Mouse (Mus musculus) kidney, postnatal 0 days (tissue): ENCODE results near the gene Spata31d1d. TPM values are rescaled to one million over a fixed set of nuclear protein-coding genes. Genes with fewer than 3 reads are reported as not detected.
A peak's percentile ranks its signal among the peaks of the same experiment; 100 is the strongest.

ENCODE experiments used
- ATAC-seq: fragments of 200-750 bp; cut with Nextera tagmentation; replicated peaks from 2 replicates; pipeline ENCODE4 v1.8.0; 2017; ENCODE audit warnings: low read depth, moderate number of reproducible peaks, moderate TSS enrichment, moderate library complexity; ENCODE audit not compliant: low FRiP score
- DNase-seq: peaks from one replicate; pipeline ENCODE4 v3.0.0-alpha.2; 2016; ENCODE audit warnings: low spot score
- H3K27ac ChIP-seq: fragments of 300-500 bp; sonication (generic); 2 replicates; pipeline ENCODE4 v1.5.1; 2014; ENCODE audit warnings: mild to moderate bottlenecking
- H3K27me3 ChIP-seq: fragments of 300-500 bp; sonication (generic); 2 replicates; pipeline ENCODE4 v1.6.1; 2014; ENCODE audit warnings: low read length, mixed read lengths; ENCODE audit not compliant: insufficient read depth
- H3K36me3 ChIP-seq: fragments of 300-500 bp; sonication (generic); 2 replicates; pipeline ENCODE4 v1.6.1; 2014; ENCODE audit warnings: low read length, mixed read lengths; ENCODE audit not compliant: insufficient read depth
- H3K4me1 ChIP-seq: fragments of 300-500 bp; sonication (generic); replicated peaks from 2 replicates; pipeline ENCODE4 v1.6.1; 2014; ENCODE audit warnings: antibody characterized with exemption, low read length, mixed read lengths; ENCODE audit not compliant: insufficient read depth
- H3K4me2 ChIP-seq: fragments of 300-500 bp; sonication (generic); 2 replicates; pipeline ENCODE4 v1.6.1; 2014; ENCODE audit warnings: mild to moderate bottlenecking, low read length, moderate library complexity, mixed read lengths
- H3K4me3 ChIP-seq: fragments of 300-500 bp; sonication (generic); replicated peaks from 2 replicates; pipeline ENCODE4 v1.5.1; 2014; ENCODE audit warnings: low read depth, low read length
- H3K9ac ChIP-seq: fragments of 300-500 bp; sonication (generic); 2 replicates; pipeline ENCODE4 v1.6.1; 2014; ENCODE audit warnings: low read depth, low read length
- H3K9me3 ChIP-seq: fragments of 300-500 bp; sonication (generic); replicated peaks from 2 replicates; pipeline ENCODE4 v1.6.1; 2016; ENCODE audit warnings: low read length, inconsistent platforms, mixed read lengths
- CTCF ChIP-seq: IDR thresholded peaks from 2 replicates; pipeline ENCODE4 v1.5.1; 2016; ENCODE audit warnings: antibody characterized with exemption, low read depth, mild to moderate bottlenecking, moderate library complexity
- WGBS: fragments of 180-500 bp; shearing (Covaris S2); extraction: QIAGEN DNeasy Blood & Tissue Kit; methylation state at CpG from one replicate; pipeline ENCODE4 v1.1.7; 2014; 5-methylcytosine and 5-hydroxymethylcytosine counted together
- polyA plus RNA-seq: library from polyadenylated mRNA; unstranded; fragments of >200 nt; fragmentation: Nextera tagmentation; extraction: Ambion mirVana; gene quantifications from 2 replicates; pipeline ENCODE4 v1.2.1, GENCODE M21; 2015

The Spata31d1d gene
- polyA plus RNA-seq, 1 experiment from 2014 or later = not detected

GRCm38 (mm10) chr13:59770164-59770562 is 38.6 kb upstream of the Spata31d1d start:
- Histone ChIP-seq H3K4me1 (peaks cover 41% of the 10 kb centered on the region), H3K36me3 (peaks cover 11% of the 10 kb centered on the region), H3K4me2 (peak overlapping the region; percentile 87), H3K9ac (peak overlapping the region; percentile 94), H3K27me3 (no peaks in the 10 kb centered on the region), H3K27ac (peak overlapping the region; percentile 99), H3K4me3 (peak overlapping the region; percentile 91), H3K9me3 (no peaks in the 10 kb centered on the region)
- TF ChIP-seq CTCF = peak; percentile 56
- peak; percentile 65 for ATAC-seq
- DNase-seq = peak; percentile 95
- WGBS = under 1% methylated on average over 28 of the region's 28 CpGs

- peak; percentile 97 for ATAC-seq
- Histone ChIP-seq H3K9ac (peak within 1 kb of the TSS; percentile 94), H3K4me3 (peak within 1 kb of the TSS; percentile 91), H3K4me2 (peak within 1 kb of the TSS; percentile 87), H3K27me3 (no peaks in the 10 kb centered on the region), H3K4me1 (peaks cover 41% of the 10 kb centered on the region), H3K9me3 (no peaks in the 10 kb centered on the region), H3K36me3 (peaks cover 7% of the 10 kb centered on the region; the same call in 1 of the 2 replicates), H3K27ac (peak within 1 kb of the TSS; percentile 99)
- WGBS = under 1% methylated on average over 85 of the region's 91 CpGs
- no peak; the same call in 1 of the 2 replicates for TF ChIP-seq CTCF
- DNase-seq = peak; percentile 97
Observed at GRCm38 (mm10) chr13:59769296-59770163, 38.0 kb upstream of the Spata31d1d start, which contains the start of gene Isca1. TSS of gene Isca1 (minus strand) at chr13:59769810.

- Histone ChIP-seq H3K4me1 (peaks cover 41% of the 10 kb centered on the region), H3K27me3 (no peaks in the 10 kb centered on the region), H3K36me3 (peaks cover 7% of the 10 kb centered on the region; the same call in 1 of the 2 replicates), H3K4me2 (peak overlapping the region; percentile 85), H3K27ac (peak overlapping the region; percentile 99), H3K9me3 (no peaks in the 10 kb centered on the region), H3K4me3 (peak overlapping the region; percentile 91), H3K9ac (peak overlapping the region; percentile 94)
- peak; percentile 19 for DNase-seq
- TF ChIP-seq CTCF = no peak
- 30% methylated on average over 13 of the region's 13 CpGs for WGBS
- no peak for ATAC-seq
Observed at GRCm38 (mm10) chr13:59768531-59768930, 37.0 kb upstream of the Spata31d1d start.

GRCm38 (mm10) chr13:59766786-59767515 is 35.4 kb upstream of the Spata31d1d start:
- ATAC-seq = no peak; the same call in 1 of the 2 replicates
- DNase-seq = peak; percentile 85
- WGBS = 30% methylated on average over 11 of the region's 11 CpGs

GRCm38 (mm10) chr13:59762791-59763190 is 31.2 kb upstream of the Spata31d1d start:
- Histone ChIP-seq H3K9ac (no peak overlapping the region), H3K4me1 (peaks cover 23% of the 10 kb centered on the region), H3K4me3 (no peak overlapping the region), H3K9me3 (no peaks in the 10 kb centered on the region), H3K4me2 (no peak overlapping the region), H3K36me3 (peaks cover 29% of the 10 kb centered on the region), H3K27ac (no peak overlapping the region), H3K27me3 (no peaks in the 10 kb centered on the region)
- DNase-seq (no peak), ATAC-seq (no peak)
- no peak for TF ChIP-seq CTCF
- 89% methylated on average over 7 of the region's 7 CpGs for WGBS

More at GRCm38 (mm10) chr13:59766786-59767515, 35.4 kb upstream of the Spata31d1d start:
- Histone ChIP-seq H3K4me3 (no peak overlapping the region), H3K9me3 (no peaks in the 10 kb centered on the region), H3K27ac (peak overlapping the region; percentile 75), H3K9ac (peak overlapping the region; percentile 32; the same call in 1 of the 2 replicates), H3K36me3 (peaks cover 5% of the 10 kb centered on the region; the same call in 1 of the 2 replicates), H3K4me2 (peak overlapping the region; percentile 85), H3K27me3 (no peaks in the 10 kb centered on the region), H3K4me1 (peaks cover 41% of the 10 kb centered on the region)
- no peak for TF ChIP-seq CTCF

- Histone ChIP-seq H3K4me1 (0 out of 2 replicates have a peak, but pooled peaks cover 2% of the 10 kb centered on the region), H3K4me3 (no peak overlapping the region), H3K27me3 (no peaks in the 10 kb centered on the region), H3K36me3 (peaks cover 36% of the 10 kb centered on the region), H3K27ac (no peak overlapping the region), H3K9me3 (no peaks in the 10 kb centered on the region), H3K9ac (no peak overlapping the region), H3K4me2 (no peak overlapping the region)
- DNase-seq (peak; percentile 54), ATAC-seq (no peak)
- WGBS = 76% methylated on average over 7 of the region's 7 CpGs
- no peak for TF ChIP-seq CTCF
Observed at GRCm38 (mm10) chr13:59756906-59757305, 25.4 kb upstream of the Spata31d1d start.
